Mouse (Mus musculus) heart, postnatal 0 days (tissue): ENCODE results near the gene Trpm7.

Experiments used
- CTCF ChIP-seq: IDR thresholded peaks from 2 replicates; pipeline ENCODE4 v1.5.1; 2016; ENCODE audit warnings: antibody characterized with exemption, control low read depth, low read depth
- EP300 ChIP-seq: IDR thresholded peaks from 2 replicates; pipeline ENCODE4 v1.6.1; 2016; ENCODE audit warnings: antibody characterized with exemption, low read depth

DNA sequence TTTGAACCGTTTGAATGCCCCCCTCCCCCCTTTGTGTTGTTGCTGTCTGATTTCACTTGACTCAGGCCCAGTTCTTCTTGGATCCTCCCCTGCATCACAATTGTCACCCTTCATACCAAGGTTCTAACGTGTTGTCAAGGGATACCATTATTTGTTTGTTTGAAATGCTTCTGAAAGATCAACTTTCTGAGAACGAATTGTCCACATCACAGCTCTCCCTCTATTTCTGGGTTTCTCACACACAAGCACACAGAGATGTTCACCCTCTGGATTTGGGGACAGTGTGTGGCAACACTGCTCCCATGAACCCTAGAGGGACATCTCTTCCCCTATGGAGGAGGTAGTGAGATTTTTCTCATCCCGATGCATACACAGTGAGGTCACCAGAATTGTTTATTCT lies 92.7 kb downstream of the Trpm7 start, which contains the start of gene Usp50:
- TF ChIP-seq CTCF (no peak), EP300 (no peak)
